Mouse (Mus musculus): ENCODE data around the gene Celsr1.
A peak's percentile ranks its signal among the peaks of the same experiment; 100 is the strongest.
"Not testable (repeated sequence)": the region's sequence is repeated elsewhere in the genome, so short reads cannot be mapped to it uniquely, and the experiment has no call there.

Gene Celsr1

GRCm38 (mm10) chr15:86064191-86064849, 30.7 kb upstream of the Celsr1 start:
- DNase-seq, result no peak

GRCm38 (mm10) chr15:86061848-86062481, 28.4 kb upstream of the Celsr1 start:
- no peak for DNase-seq

- no peak for DNase-seq
Observed at GRCm38 (mm10) chr15:86061221-86061620, 27.6 kb upstream of the Celsr1 start.

GRCm38 (mm10) chr15:86060581-86060980, 27.0 kb upstream of the Celsr1 start:
- no peak for DNase-seq

GRCm38 (mm10) chr15:86059835-86060380, 26.3 kb upstream of the Celsr1 start:
- no peak for DNase-seq

GRCm38 (mm10) chr15:86058931-86059834, 25.6 kb upstream of the Celsr1 start:
- no peak for DNase-seq

GRCm38 (mm10) chr15:86058394-86058915, 24.9 kb upstream of the Celsr1 start:
- DNase-seq, result peak; percentile 94

GRCm38 (mm10) chr15:86057908-86058307, 24.3 kb upstream of the Celsr1 start:
- no peak for DNase-seq

- DNase-seq, result no peak
Observed at GRCm38 (mm10) chr15:86057413-86057812, 23.8 kb upstream of the Celsr1 start, which contains the start of gene Gramd4. TSS of gene Gramd4 (plus strand) at chr15:86057695.

GRCm38 (mm10) chr15:86056221-86056760, 22.7 kb upstream of the Celsr1 start:
- DNase-seq, result no peak

- not testable (repeated sequence) for DNase-seq
Observed at GRCm38 (mm10) chr15:86054861-86055260, 21.3 kb upstream of the Celsr1 start.

GRCm38 (mm10) chr15:86053890-86054536, 20.4 kb upstream of the Celsr1 start:
- DNase-seq, result peak; percentile 92

- DNase-seq, result peak; percentile 7
Observed at GRCm38 (mm10) chr15:86051878-86052478, 18.4 kb upstream of the Celsr1 start.

GRCm38 (mm10) chr15:86051152-86051551, 17.6 kb upstream of the Celsr1 start:
- peak; percentile 16 for DNase-seq

- peak; percentile 22 for DNase-seq
Observed at GRCm38 (mm10) chr15:86050170-86050743, 16.7 kb upstream of the Celsr1 start.

- no peak for DNase-seq
Observed at GRCm38 (mm10) chr15:86049510-86049909, 15.9 kb upstream of the Celsr1 start.

GRCm38 (mm10) chr15:86042364-86042763, 8.8 kb upstream of the Celsr1 start:
- no peak for DNase-seq

- DNase-seq, result no peak
Observed at GRCm38 (mm10) chr15:86041421-86041820, 7.8 kb upstream of the Celsr1 start.

GRCm38 (mm10) chr15:86038802-86039201, 5.2 kb upstream of the Celsr1 start:
- DNase-seq, result peak; percentile 83

- DNase-seq, result no peak
Observed at GRCm38 (mm10) chr15:86035913-86036312, 2.3 kb upstream of the Celsr1 start.

- DNase-seq, result peak; percentile 34
Observed at GRCm38 (mm10) chr15:86034781-86035360, 1.3 kb upstream of the Celsr1 start.
